Mouse (Mus musculus): ENCODE measurements around the gene Tk2. TPM values are rescaled to one million over a fixed set of nuclear protein-coding genes. Genes with fewer than 3 reads are reported as not detected.
"Not testable (repeated sequence)": the region's sequence is repeated elsewhere in the genome, so short reads cannot be mapped to it uniquely, and the experiment has no call there.

The Tk2 gene
- 10 to 100 TPM; 41.3 to 41.5 TPM for total RNA-seq (2021)

GRCm38 (mm10) chr8:104248276-104248675 lies at the start of gene Tk2:
Gene Tk2, minus strand, starts transcription at chr8:104248558.
- intact Hi-C loops (cut with DNase I), result loop anchor here (10.0 kb wide), 1 partner anchor 187 kb away; no protein-coding TSS in a partner anchor
- peak; percentile 75 to 81 for DNase-seq (ENCODE audit: low spot score in 2 of 2)

GRCm38 (mm10) chr8:104294396-104294795 lies 46.0 kb upstream of the Tk2 start:
- intact Hi-C loops (cut with DNase I), result no loop called here

GRCm38 (mm10) chr8:104293081-104293480 lies 44.7 kb upstream of the Tk2 start, which contains the start of gene Cmtm2a:
Gene Cmtm2a, minus strand, starts transcription at chr8:104293181.
- intact Hi-C loops (cut with DNase I); DNase-seq (ENCODE audit: low spot score in 2 of 2): not testable (repeated sequence)

More at GRCm38 (mm10) chr8:104294396-104294795, 46.0 kb upstream of the Tk2 start:
- DNase-seq (ENCODE audit: low spot score in 2 of 2), result no peak

- intact Hi-C loops (cut with DNase I), result no loop called here
- DNase-seq (ENCODE audit: low spot score in 2 of 2), result no peak
Measured at GRCm38 (mm10) chr8:104268937-104269440, 20.6 kb upstream of the Tk2 start.

- DNase-seq (ENCODE audit: low spot score in 2 of 2), result no peak
- intact Hi-C loops (cut with DNase I), result no loop called here
Measured at GRCm38 (mm10) chr8:104268368-104268767, 20.0 kb upstream of the Tk2 start.

DNA sequence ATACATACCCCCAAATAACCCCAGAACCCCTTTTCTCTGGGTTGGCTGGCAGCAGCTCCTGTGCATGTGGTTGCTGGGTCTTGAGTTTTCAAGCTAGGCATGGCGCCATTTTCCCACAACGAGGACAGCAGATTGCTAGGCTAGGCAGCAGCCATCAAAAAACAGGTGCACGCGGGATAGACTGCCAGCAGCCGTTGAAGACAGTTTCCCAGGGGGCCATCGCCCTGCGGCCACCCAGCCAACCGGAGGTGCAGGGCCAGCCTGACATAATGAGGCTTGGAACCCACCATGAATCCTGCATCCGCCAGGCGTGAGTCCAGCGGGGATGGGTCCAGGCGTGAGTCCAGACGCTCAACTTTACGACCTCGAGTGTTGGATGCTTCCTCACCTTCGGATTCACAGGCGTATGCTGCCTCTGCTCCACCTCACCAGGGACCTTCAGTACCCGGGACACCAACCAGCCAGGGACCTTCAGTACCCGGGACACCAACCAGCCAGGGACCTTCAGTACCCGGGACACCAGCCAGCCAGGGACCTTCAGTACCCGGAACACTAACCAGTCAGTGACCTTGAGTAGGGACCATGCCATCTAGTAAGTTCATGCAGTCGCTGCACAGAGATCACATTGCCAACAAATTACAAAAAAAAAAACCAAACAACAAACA lies 16.0 kb upstream of the Tk2 start:
- intact Hi-C loops (cut with DNase I), result not testable (repeated sequence)

DNA sequence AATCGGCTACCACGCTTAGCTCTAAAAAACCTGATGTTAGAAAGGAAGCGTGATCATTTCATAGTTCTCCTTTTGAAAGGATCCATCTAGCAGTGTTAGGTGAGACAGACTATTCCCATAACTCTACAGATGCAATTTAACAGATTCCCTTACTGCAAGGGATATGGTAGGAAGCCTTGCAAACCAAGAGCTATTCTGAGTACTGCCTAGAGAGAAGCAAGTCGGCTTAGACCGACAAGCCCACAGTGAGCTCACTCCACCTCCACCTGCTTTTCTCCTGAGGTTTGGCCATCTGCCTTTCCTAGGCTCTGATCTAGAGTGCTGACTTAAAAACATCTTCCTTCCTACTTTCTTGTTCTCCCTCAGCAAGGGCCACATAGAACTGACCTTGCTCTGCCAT lies 13.4 kb upstream of the Tk2 start:
- intact Hi-C loops (cut with DNase I); DNase-seq (ENCODE audit: low spot score in 2 of 2): not testable (repeated sequence)

More for the DNA sequence above, 16.0 kb upstream of the Tk2 start:
- not testable (repeated sequence) for DNase-seq (ENCODE audit: low spot score in 2 of 2)

DNA sequence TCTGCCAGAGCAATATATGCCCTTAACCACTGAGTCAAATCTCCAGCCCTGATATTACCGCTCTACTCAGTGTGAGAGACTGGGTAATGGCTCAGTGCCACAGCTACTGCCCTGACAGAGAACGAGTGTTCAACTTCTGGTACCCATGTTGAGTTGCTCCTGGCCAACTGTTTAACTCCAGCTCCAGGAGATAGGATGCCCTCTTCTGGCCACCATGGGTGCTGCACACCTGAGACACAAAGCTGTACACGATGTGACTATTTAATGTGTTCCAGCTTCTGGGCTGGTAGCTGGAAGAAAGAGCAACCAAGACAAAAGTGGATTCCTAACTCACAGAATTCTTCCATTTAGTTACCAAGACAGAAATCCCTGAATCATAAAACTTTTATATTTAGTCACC lies 4.7 kb upstream of the Tk2 start:
- DNase-seq (ENCODE audit: low spot score in 2 of 2), result no peak

GRCm38 (mm10) chr8:104251461-104251860 lies 3.1 kb upstream of the Tk2 start:
- intact Hi-C loops (cut with DNase I), result loop anchor here (5.0 kb wide), 1 partner anchor 91 kb away; no protein-coding TSS in a partner anchor

More for the DNA sequence above, 4.7 kb upstream of the Tk2 start:
- intact Hi-C loops (cut with DNase I), result loop anchor here (5.0 kb wide), 1 partner anchor 89 kb away; no protein-coding TSS in a partner anchor

GRCm38 (mm10) chr8:104250439-104251367 lies 2.3 kb upstream of the Tk2 start, which contains the start of gene Cklf:
Gene Cklf, plus strand, starts transcription at chr8:104250861.
- intact Hi-C loops (cut with DNase I), result loop anchor here (5.0 kb wide), 1 partner anchor 92 kb away; no protein-coding TSS in a partner anchor

More at GRCm38 (mm10) chr8:104251461-104251860, 3.1 kb upstream of the Tk2 start:
- no peak for DNase-seq (ENCODE audit: low spot score in 2 of 2)

DNA sequence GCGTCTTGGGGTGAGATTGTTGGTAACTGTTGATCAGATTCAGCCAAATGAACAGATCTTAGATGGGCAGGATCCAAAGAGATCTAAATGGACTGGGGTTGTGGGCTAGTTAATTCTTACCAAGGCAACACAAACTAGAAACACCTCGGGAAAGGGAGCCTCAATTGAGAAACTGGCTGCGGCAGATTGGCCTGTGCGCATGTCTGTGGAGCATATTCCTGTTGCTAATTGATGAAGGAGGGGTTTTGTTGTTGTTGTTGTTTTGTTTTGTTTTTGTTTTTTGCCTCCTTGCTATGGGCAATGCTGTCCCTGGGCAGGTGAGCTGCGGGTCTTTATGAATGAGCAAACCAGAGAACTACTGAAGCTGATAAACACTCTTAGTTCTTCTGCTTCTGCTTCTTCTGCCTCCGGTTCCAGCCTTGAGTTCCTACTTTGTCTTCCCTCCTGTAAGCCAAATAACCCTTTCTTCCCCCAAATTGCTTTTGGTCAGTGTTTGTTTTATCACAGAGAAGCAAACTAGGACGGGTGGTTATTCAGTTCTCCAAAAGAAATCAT lies 1.2 kb upstream of the Tk2 start:
- DNase-seq (ENCODE audit: low spot score in 2 of 2), result no peak

More at GRCm38 (mm10) chr8:104250439-104251367, 2.3 kb upstream of the Tk2 start, which contains the start of gene Cklf:
- DNase-seq (ENCODE audit: low spot score in 2 of 2), result peak; percentile 78 to 81

DNA sequence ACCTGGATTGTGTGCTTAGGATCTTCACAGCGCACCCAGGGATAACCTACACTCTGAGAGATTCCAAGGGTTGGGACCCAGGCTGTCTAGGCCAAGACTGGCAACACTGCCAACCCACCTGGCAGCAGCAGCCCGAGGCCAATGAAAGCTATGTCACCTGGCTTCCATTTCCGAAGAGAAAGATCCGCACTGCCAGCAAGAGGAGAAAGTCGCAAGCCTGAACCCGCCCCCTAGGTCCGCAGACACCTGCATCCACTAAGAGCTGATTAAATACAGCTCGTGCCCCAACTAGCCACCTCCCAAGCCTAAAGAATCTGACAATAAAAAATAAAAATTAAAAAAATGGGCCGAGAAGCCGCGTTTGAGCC lies 466 bp downstream of the Tk2 start:
- no peak for DNase-seq (ENCODE audit: low spot score in 2 of 2)
- intact Hi-C loops (cut with DNase I), result loop anchor here (10.0 kb wide), 1 partner anchor 187 kb away; no protein-coding TSS in a partner anchor

More for the DNA sequence above, 1.2 kb upstream of the Tk2 start:
- intact Hi-C loops (cut with DNase I), result loop anchor here (10.0 kb wide), 1 partner anchor 185 kb away; no protein-coding TSS in a partner anchor

DNA sequence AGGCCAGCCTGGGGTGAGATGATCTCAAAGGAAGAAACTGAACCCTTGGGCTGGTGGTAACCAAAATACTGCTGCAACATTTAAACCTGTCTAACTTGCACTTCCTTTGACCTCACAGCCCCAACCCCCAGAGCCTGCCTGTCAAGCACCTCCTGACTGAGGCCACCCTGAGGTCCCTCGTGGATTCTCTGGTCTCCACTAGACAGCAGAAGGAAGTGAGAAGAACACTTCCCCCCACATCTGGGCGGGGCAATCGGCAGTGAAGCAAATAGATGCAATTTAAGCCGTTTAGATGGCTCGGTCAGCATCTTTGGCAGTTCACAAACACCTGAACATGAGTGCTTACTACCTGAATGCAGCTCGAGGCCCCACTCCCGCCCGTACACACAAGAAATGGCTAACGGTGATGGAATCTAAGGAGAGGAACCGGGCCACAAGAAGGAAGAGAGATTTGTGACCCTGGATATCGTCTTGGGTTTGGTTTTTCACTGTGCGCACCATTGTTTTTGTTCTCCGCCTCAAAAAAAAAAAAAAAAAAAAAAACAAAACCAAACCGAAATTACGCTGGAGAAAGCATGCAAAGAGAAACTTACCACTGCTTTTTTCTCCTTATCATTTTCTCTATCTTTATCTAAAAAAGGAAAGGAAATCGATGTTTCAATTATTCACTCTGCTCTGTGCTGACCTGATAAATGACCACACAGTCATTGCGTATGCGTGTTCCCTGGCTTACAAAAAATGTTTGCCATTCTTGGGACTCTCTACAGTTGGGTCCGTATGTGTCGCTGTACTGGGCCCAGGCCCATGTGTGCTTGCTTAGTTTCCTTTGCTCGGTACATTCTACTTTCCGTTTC lies 1.1 kb downstream of the Tk2 start:
- intact Hi-C loops (cut with DNase I), result loop anchor here (10.0 kb wide), 1 partner anchor 188 kb away; no protein-coding TSS in a partner anchor
- no peak for DNase-seq (ENCODE audit: low spot score in 2 of 2)

- intact Hi-C loops (cut with DNase I), result loop anchor here (10.0 kb wide), 1 partner anchor 188 kb away; no protein-coding TSS in a partner anchor
- no peak for DNase-seq (ENCODE audit: low spot score in 2 of 2)
Measured at GRCm38 (mm10) chr8:104246621-104247020, 1.7 kb downstream of the Tk2 start.

DNA sequence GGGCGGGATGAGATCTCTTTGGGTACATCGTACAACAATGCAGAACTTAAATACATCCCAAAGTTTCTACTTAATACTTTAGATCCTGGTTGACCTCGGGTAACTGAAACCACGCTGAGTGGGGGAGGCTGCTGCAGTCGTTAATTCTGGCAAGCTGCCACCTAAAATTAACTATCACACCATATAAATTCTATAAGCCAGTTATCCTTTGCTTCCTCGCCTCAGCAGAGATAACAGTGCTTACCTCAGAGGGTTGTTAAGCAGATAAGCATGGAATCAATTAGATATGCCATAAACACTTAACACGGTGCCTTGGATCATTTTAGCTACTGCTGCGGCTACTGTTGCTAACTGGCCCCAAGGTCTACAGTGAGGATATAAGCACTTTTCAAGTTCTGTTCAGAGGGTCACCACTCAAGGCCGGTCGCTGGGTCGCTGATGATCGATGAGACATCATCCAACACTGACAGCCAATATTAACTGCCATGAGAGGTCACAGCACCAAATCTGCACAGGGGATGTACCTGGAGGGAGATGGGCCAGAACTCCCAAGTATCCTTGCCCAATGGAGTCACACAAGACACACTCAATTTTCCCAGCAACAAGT lies 6.2 kb downstream of the Tk2 start:
- no peak for DNase-seq (ENCODE audit: low spot score in 2 of 2)
- intact Hi-C loops (cut with DNase I), result loop anchor here (10.0 kb wide), 1 partner anchor 193 kb away; no protein-coding TSS in a partner anchor

- no peak for DNase-seq (ENCODE audit: low spot score in 2 of 2)
- intact Hi-C loops (cut with DNase I), result no loop called here
Measured at GRCm38 (mm10) chr8:104239418-104239861, 8.9 kb downstream of the Tk2 start.

GRCm38 (mm10) chr8:104234573-104234972 lies 13.8 kb downstream of the Tk2 start:
- intact Hi-C loops (cut with DNase I), result no loop called here
- no peak for DNase-seq (ENCODE audit: low spot score in 2 of 2)

GRCm38 (mm10) chr8:104232919-104233318 lies 15.4 kb downstream of the Tk2 start:
- no peak for DNase-seq (ENCODE audit: low spot score in 2 of 2)
- intact Hi-C loops (cut with DNase I), result no loop called here
